Mouse (Mus musculus) forebrain, postnatal 0 days (tissue): ENCODE data around the gene Gpa33. TPM values are rescaled to one million over a fixed set of nuclear protein-coding genes. Genes with fewer than 3 reads are reported as not detected.
A peak's percentile ranks its signal among the peaks of the same experiment; 100 is the strongest.

Experiments
- ATAC-seq: fragments of 200-750 bp; cut with Nextera tagmentation; 2 replicates; pipeline ENCODE4 v1.8.0; 2017; ENCODE audit warnings: mild to moderate bottlenecking, moderate library complexity
- DNase-seq: peaks from one replicate; pipeline ENCODE4 v3.0.0-alpha.2; 2015
- H3K27ac ChIP-seq: fragments of 300-500 bp; sonication (generic); 2 replicates; pipeline ENCODE4 v1.5.1; 2014; ENCODE audit warnings: low read depth, mild to moderate bottlenecking, antibody characterized with exemption, low read length, moderate library complexity, mixed read lengths
- H3K27me3 ChIP-seq: fragments of 300-500 bp; sonication (generic); 2 replicates; pipeline ENCODE4 v1.6.1; 2014; ENCODE audit warnings: mild to moderate bottlenecking, low read length, mixed read lengths; ENCODE audit not compliant: insufficient read depth
- H3K36me3 ChIP-seq: fragments of 300-500 bp; sonication (generic); 2 replicates; pipeline ENCODE4 v1.6.1; 2014; ENCODE audit warnings: mild to moderate bottlenecking, moderate library complexity; ENCODE audit not compliant: insufficient read depth
- H3K4me1 ChIP-seq: fragments of 300-500 bp; sonication (generic); 2 replicates; pipeline ENCODE4 v1.6.1; 2014; ENCODE audit warnings: antibody characterized with exemption; ENCODE audit not compliant: insufficient read depth
- H3K4me2 ChIP-seq: fragments of 300-500 bp; sonication (generic); 2 replicates; pipeline ENCODE4 v1.6.1; 2014; ENCODE audit warnings: low read depth, mild to moderate bottlenecking, moderate library complexity
- H3K4me3 ChIP-seq: fragments of 300-500 bp; sonication (generic); 2 replicates; pipeline ENCODE4 v1.5.1; 2014; ENCODE audit warnings: low read depth, low read length, mixed read lengths
- H3K9ac ChIP-seq: fragments of 300-500 bp; sonication (generic); 2 replicates; pipeline ENCODE4 v1.6.1; 2014; ENCODE audit warnings: mild to moderate bottlenecking
- H3K9me3 ChIP-seq: fragments of 300-500 bp; sonication (generic); 2 replicates; pipeline ENCODE4 v1.6.1; 2016; ENCODE audit warnings: low read length
- CTCF ChIP-seq: sonication (generic); IDR thresholded peaks from 2 replicates; pipeline ENCODE4 v1.5.1; 2016; ENCODE audit warnings: antibody characterized with exemption, control low read depth, low read depth
- WGBS: fragments of 180-500 bp; shearing (Covaris S2); extraction: QIAGEN DNeasy Blood & Tissue Kit; methylation state at CpG from one replicate; pipeline ENCODE4 v1.1.7; 2014; 5-methylcytosine and 5-hydroxymethylcytosine counted together
- polyA plus RNA-seq: library from polyadenylated mRNA; unstranded; fragments of >200 nt; fragmentation: Nextera tagmentation; extraction: Ambion mirVana; gene quantifications from 2 replicates; pipeline ENCODE4 v1.2.1, GENCODE M21; 2015
- total RNA-seq: library from RNA; depleted of rRNA; stranded (reverse); fragments of >200 nt; gene quantifications from 2 replicates; pipeline ENCODE4 v1.2.3, GENCODE M21; 2014

The Gpa33 gene
- total and polyA plus RNA-seq, 2 experiments from 2014 or later: 0.14 to 0.23 TPM

DNA sequence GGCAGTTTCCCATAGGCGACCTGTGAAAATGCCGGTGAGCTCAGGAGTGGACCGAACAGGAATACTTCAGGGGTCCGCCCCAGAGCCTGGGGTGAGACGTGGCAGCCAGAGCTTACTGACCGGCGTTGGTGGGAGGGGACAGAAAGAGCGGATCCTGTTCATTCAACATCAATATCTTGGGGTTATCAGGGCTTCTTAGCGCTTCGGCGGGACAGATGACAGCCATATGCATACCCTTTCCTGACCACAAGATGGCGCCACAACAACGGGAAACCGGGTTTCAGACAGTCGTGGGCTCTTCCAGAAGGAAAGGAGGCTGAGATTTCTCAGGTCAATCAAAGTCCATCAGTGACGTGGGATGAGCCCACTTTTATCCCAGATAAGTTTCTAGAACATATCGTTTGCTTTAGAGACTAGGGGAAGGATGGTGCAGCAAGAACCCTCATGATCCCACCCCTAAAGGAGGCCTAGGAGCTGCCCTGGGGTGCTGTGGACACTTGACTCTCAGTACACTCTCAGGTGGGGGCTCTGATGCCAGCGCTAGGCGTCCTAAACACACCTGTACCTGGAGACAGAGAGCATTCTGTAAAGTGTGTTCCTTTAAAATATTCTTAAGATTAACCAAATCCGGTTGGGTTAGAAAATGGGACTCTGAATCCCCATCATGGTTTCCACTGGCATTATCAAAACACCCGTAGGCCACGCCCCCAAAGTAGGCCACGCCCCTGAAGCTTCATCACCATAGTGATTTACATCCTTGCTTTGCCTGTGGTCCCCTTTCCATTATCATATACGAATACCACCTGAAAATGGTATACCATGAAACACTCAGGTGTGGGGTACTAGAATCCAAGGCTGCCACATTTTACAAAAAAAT is 30.8 kb downstream of the Gpa33 start:
- Histone ChIP-seq H3K9me3 (no peaks in the 10 kb centered on the region), H3K27me3 (peaks cover 13% of the 10 kb centered on the region; the same call in 1 of the 2 replicates), H3K27ac (no peak overlapping the region), H3K4me1 (no peaks in the 10 kb centered on the region), H3K36me3 (no peaks in the 10 kb centered on the region), H3K9ac (peak overlapping the region; percentile 10; the same call in 1 of the 2 replicates), H3K4me2 (peak overlapping the region; percentile 43), H3K4me3 (peak overlapping the region; percentile 17)
- peak; percentile 90 for DNase-seq
- TF ChIP-seq CTCF: peak; percentile 97
- ATAC-seq: peak; percentile 83
- WGBS: 19% methylated on average over 24 of the region's 24 CpGs

DNA sequence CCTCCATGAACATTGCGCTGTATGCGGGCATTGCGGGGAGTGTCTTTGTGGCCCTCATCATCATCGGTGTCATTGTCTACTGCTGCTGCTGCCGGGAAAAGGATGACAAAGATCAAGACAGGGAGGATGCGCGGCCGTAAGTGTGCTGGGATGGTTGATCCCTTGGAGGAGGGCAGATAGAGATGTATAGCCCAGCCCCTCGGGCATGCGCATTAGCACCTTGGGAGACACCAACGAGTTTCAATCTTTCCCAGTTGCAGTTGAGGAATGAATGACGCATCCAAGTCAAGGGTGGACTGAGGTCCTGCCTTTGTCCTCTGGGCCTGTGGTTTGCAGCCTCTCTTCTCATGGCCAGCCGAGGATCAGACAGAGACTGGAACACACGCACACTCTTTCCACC is 34.5 kb downstream of the Gpa33 start:
- no peak overlapping the region for H3K4me3 ChIP-seq
- H3K4me1 ChIP-seq: no peaks in the 10 kb centered on the region
- DNase-seq: no peak
- peaks cover 8% of the 10 kb centered on the region; the same call in 1 of the 2 replicates for H3K27me3 ChIP-seq
- no peak overlapping the region for H3K27ac ChIP-seq
- WGBS: 90% methylated on average over 14 of the region's 14 CpGs
- no peak overlapping the region for H3K4me2 ChIP-seq
- no peak overlapping the region for H3K9ac ChIP-seq
- ATAC-seq: no peak
- no peak for TF ChIP-seq CTCF
- no peaks in the 10 kb centered on the region for H3K36me3 ChIP-seq
- H3K9me3 ChIP-seq: no peaks in the 10 kb centered on the region

GRCm38 (mm10) chr1:166165159-166165558 is 35.1 kb downstream of the Gpa33 start:
- TF ChIP-seq CTCF: no peak

DNA sequence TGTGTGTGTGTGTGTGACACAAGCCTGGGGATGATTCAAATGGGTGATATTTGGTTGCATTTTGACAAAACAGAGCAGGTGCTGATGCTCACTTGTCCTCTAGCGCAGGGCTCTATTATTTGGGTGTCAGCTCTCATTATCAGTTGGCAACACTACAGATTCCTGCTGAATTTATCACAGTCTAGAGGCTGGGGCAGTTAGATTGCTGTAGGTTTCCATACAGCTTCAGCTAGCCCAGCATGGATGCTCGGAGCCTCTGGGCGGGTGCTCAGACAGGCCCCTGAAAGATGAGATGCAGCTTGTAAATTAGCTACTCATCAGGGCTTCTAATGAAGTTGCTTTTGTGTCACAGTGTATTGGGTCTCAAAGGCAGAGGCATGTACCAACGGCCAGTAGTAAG is 37.4 kb downstream of the Gpa33 start:
- TF ChIP-seq CTCF: no peak
- H3K27ac ChIP-seq: no peak overlapping the region
- no peak for DNase-seq
- no peak overlapping the region for H3K4me3 ChIP-seq
- no peaks in the 10 kb centered on the region for H3K9me3 ChIP-seq
- H3K36me3 ChIP-seq: no peaks in the 10 kb centered on the region
- WGBS: 55% methylated on average over 4 of the region's 4 CpGs
- no peak overlapping the region for H3K4me2 ChIP-seq
- H3K27me3 ChIP-seq: no peaks in the 10 kb centered on the region
- no peak overlapping the region for H3K9ac ChIP-seq
- no peak for ATAC-seq
- no peaks in the 10 kb centered on the region for H3K4me1 ChIP-seq

More at GRCm38 (mm10) chr1:166165159-166165558, 35.1 kb downstream of the Gpa33 start:
- no peak for ATAC-seq
- DNase-seq: no peak
- Histone ChIP-seq H3K27me3 (peaks cover 3% of the 10 kb centered on the region; the same call in 1 of the 2 replicates), H3K27ac (no peak overlapping the region), H3K9me3 (no peaks in the 10 kb centered on the region), H3K36me3 (no peaks in the 10 kb centered on the region), H3K4me2 (no peak overlapping the region), H3K9ac (no peak overlapping the region), H3K4me3 (no peak overlapping the region), H3K4me1 (no peaks in the 10 kb centered on the region)
- WGBS: 95% methylated on average over 9 of the region's 9 CpGs

DNA sequence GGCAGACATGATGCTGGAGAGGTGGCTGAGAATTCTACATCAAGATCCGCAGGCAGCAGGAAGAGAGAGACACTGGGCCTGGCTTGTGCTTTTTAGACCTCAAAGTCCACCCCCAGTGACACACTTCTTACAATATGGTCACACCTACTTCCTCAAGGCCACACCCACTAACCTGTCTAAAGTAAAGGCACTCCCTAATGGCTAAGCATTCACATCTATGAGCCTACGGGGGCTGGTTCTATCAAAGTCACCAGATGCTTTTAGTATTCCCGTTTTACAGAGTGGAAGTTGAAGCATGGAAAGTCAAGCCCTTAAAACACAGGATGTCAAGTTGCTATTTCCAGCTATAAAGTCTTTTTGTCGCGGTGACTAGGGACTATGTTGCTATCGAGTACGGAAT is 38.0 kb downstream of the Gpa33 start:
- Histone ChIP-seq H3K27me3 (no peaks in the 10 kb centered on the region), H3K27ac (no peak overlapping the region), H3K4me2 (no peak overlapping the region), H3K9me3 (no peaks in the 10 kb centered on the region), H3K9ac (no peak overlapping the region), H3K4me1 (no peaks in the 10 kb centered on the region), H3K4me3 (no peak overlapping the region), H3K36me3 (no peaks in the 10 kb centered on the region)
- DNase-seq: no peak
- no peak for TF ChIP-seq CTCF
- ATAC-seq: no peak
- WGBS: 93% methylated on average over 7 of the region's 7 CpGs

DNA sequence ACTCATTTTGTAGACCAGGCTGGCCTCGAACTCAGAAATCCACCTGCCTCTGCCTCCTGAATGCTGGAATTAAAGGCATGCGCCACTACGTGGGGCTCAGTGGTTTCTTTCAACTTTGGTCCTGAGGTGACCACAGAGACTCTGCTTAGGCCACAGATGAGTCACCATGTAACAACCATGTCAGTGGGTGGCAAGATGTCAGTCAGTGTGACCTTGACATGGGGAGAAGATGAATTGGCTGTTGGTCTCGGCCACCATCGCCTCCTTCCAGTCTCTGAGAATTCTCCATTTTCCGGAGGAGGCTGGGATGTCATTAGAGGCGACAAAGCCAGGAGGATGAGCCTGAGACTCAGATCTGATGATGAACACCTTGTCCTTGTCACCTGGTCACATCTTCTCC is 39.7 kb downstream of the Gpa33 start:
- no peaks in the 10 kb centered on the region for H3K36me3 ChIP-seq
- no peak overlapping the region for H3K27ac ChIP-seq
- no peak overlapping the region for H3K9ac ChIP-seq
- ATAC-seq (no peak), DNase-seq (no peak)
- H3K4me2 ChIP-seq: no peak overlapping the region
- WGBS: 93% methylated on average over 7 of the region's 7 CpGs
- TF ChIP-seq CTCF: no peak
- H3K4me3 ChIP-seq: no peak overlapping the region
- no peaks in the 10 kb centered on the region for H3K4me1 ChIP-seq
- no peaks in the 10 kb centered on the region for H3K27me3 ChIP-seq
- no peaks in the 10 kb centered on the region for H3K9me3 ChIP-seq

DNA sequence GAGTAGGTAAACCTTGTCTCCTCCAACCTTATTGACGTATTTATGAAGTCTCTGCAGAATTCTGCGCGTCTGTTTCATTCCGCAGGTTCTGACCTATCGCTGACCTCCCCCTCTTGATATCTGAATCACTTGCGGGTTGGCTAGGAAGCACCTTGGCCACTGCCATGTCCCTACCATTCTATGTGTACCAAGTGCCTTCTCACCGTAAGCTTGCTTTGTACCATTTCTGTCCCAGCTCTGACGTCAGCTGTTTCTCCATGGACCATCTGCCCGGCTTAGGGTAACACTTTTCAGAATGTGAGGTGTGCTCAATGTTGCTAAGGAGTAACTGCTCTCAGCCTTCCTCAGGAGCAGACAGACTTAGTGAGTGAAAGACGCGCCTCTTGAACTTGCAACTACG is 40.8 kb downstream of the Gpa33 start:
- WGBS: 93% methylated on average over 12 of the region's 12 CpGs
- Histone ChIP-seq H3K27me3 (no peaks in the 10 kb centered on the region), H3K9ac (no peak overlapping the region), H3K4me2 (no peak overlapping the region), H3K9me3 (no peaks in the 10 kb centered on the region), H3K4me3 (no peak overlapping the region), H3K4me1 (no peaks in the 10 kb centered on the region), H3K27ac (no peak overlapping the region), H3K36me3 (no peaks in the 10 kb centered on the region)
- DNase-seq (no peak), ATAC-seq (no peak)
- TF ChIP-seq CTCF: no peak
